Mouse (Mus musculus) megakaryocyte, embryonic 14.5 days (primary cell): Measurements from ENCODE around the gene Fbxo9.

Source experiments
- FLI1 ChIP-seq: IDR thresholded peaks from 2 replicates; pipeline ENCODE4 v1.6.1; 2012; ENCODE audit warnings: low read length, inconsistent platforms, mixed read lengths
- GATA1 ChIP-seq: IDR thresholded peaks from 3 replicates; pipeline ENCODE4 v1.6.1; 2012; ENCODE audit warnings: mixed read lengths, low read length, inconsistent platforms, borderline replicate concordance

DNA sequence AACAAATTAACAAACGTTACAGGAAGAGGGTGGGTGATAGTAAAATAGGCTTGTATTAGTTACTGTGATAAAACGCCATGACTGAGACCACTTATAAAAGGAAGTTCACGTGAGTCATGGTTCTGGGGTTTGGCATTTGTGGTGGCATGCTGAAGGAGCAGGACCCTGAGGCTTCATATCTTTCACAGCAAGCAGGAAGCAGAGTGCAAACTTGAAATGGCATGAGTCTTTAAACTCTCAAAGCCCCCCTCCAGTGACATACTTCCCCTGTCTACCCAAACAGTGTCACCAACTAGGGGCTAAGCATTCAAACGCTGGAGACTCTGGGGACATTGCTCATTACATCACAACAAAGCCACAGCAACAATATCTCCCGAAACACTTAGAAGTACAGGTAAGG lies 7.9 kb downstream of the Fbxo9 start:
- TF ChIP-seq GATA1, result 0 out of 3 replicates have a peak, but pooled peaks have one; percentile 76
- TF ChIP-seq FLI1, result 0 out of 2 replicates have a peak, but pooled peaks have one; percentile 46
